Mouse (Mus musculus) thymus, adult 2 months (tissue): ENCODE results near the gene Arhgef19.

Experiments used
- CTCF ChIP-seq: fragments of 200-500 bp; IDR thresholded peaks from 2 replicates; pipeline ENCODE4 v1.5.1; 2012; ENCODE audit warnings: mild to moderate bottlenecking, control low read depth, low read length, moderate library complexity, borderline replicate concordance; ENCODE audit not compliant: control insufficient read depth, poor library complexity, insufficient read depth; ENCODE audit errors: extremely low read depth
- POLR2A ChIP-seq: fragments of 200-500 bp; IDR thresholded peaks from 2 replicates; pipeline ENCODE4 v1.6.1; 2012; ENCODE audit warnings: mild to moderate bottlenecking, low read length, control low read depth, moderate library complexity; ENCODE audit not compliant: control insufficient read depth, poor library complexity, insufficient read depth; ENCODE audit errors: extremely low read depth

DNA sequence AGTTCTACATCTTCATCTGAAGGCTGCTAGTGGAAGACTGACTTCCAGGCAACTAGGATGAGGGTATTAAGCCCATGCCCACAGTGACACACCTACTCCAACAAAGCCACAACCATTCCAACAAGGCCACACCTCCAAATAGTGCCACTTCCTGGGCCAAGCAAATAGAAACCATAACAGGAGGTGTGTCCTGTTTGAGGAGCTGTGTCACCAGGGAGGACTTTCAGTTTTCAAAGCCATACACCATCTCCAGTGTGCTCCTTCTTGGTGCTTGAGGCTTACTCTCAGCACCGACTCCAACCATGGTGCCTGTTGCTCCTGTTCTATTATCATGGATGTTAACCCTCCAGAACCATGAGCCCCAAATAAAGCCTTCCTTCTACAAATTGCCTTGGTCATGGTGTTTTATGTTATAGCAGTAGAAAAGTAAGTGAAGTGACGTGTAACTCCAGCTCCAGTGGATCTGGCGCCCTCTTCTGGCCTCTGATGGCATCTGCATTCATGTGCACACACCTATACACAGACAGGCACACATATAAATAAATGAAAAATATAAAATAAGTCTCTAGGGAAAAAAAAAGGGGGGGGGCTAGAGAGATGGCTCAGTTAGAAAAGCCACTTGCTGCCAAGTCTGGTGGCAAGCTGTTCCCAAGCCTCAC, 26.8 kb downstream of the Arhgef19 start:
- no peak for TF ChIP-seq POLR2A
- no peak for TF ChIP-seq CTCF
